Mouse (Mus musculus): Measurements from ENCODE around the gene Pdpk1. TPM values are rescaled to one million over a fixed set of nuclear protein-coding genes. Genes with fewer than 3 reads are reported as not detected.
"Not testable (repeated sequence)": the region's sequence is repeated elsewhere in the genome, so short reads cannot be mapped to it uniquely, and the experiment has no call there.

Gene Pdpk1
- polyA plus RNA-seq, 1 experiment from 2014 or later: 36.5 TPM

DNA sequence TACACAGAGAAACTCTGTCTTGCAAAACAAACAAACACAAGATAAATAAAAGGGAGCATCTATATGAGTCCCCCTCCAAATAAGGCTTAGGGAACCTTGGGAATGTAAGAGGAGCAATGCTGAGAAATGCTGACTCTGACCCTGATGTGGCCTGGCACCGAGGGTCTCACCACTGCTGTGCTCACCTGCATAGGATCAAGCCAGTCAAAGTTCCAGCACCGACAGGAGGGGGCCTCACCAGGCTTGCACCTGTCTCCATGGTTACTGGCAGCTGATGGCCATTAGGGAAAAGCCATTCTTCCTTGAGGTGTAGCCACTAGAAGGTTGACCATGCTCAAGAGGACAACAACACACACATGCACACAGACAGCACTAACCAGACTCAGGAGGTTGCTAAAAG is 7.8 kb downstream of the Pdpk1 start:
- WGBS: 36% methylated on average over 2 of the region's 2 CpGs
- Histone ChIP-seq H3K9me3 (ENCODE audit: control insufficient read depth, low read length) (no peaks in the 10 kb centered on the region), H3K4me2 (ENCODE audit: low read depth, severe bottlenecking) (no peak overlapping the region), H3K36me3 (ENCODE audit: control insufficient read depth, insufficient read depth, low read length) (no peaks in the 10 kb centered on the region), H3K4me3 (ENCODE audit: low read depth, low read length) (no peak overlapping the region), H3K9ac (ENCODE audit: low read length) (no peak overlapping the region), H3K27ac (replicated peaks; ENCODE audit: low read depth, low read length) (no peak overlapping the region), H3K27me3 (ENCODE audit: control insufficient read depth, insufficient read depth, low read length) (no peaks in the 10 kb centered on the region), H3K4me1 (ENCODE audit: control insufficient read depth, insufficient read depth, low read length) (peaks cover 4% of the 10 kb centered on the region)
- ATAC-seq (ENCODE audit: insufficient number of reproducible peaks, low FRiP score, low TSS enrichment, low read depth) (no peak), DNase-seq (ENCODE audit: low spot score) (no peak)

DNA sequence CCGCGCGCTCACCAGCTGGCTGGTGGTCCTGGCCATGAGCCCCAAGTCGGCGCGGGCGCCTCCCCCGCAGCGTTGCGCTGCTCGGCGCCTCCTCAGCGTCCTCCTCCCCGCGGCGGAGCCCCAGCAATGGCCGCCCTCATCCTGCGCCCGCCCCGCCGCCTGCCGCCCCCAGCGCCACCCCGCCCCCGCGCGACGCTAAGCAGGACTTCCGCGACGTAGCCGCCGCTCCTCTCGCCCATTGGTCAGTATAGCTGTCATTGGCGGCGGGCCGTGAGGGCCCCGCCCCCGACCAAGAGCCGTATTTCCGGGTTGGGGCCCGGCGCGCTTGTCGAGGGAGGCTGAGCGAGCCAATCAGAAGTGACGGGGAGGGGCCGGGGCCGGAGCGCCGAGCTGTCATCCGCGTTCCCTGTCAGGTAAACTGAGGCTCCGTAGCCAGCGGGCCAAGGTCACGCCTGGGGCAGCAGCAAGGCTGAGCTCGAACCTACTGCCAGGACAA is 9.3 kb downstream of the Pdpk1 start:
- Histone ChIP-seq H3K27ac (replicated peaks; ENCODE audit: low read depth, low read length) (peak overlapping the region; percentile 57; the same call in 1 of the 2 replicates), H3K4me1 (ENCODE audit: control insufficient read depth, insufficient read depth, low read length) (peaks cover 4% of the 10 kb centered on the region), H3K36me3 (ENCODE audit: control insufficient read depth, insufficient read depth, low read length) (no peaks in the 10 kb centered on the region), H3K4me3 (ENCODE audit: low read depth, low read length) (peak overlapping the region; percentile 96), H3K27me3 (ENCODE audit: control insufficient read depth, insufficient read depth, low read length) (no peaks in the 10 kb centered on the region), H3K4me2 (ENCODE audit: low read depth, severe bottlenecking) (peak overlapping the region; percentile 87), H3K9ac (ENCODE audit: low read length) (peak overlapping the region; percentile 82), H3K9me3 (ENCODE audit: control insufficient read depth, low read length) (no peaks in the 10 kb centered on the region)
- DNase-seq (ENCODE audit: low spot score) (peak; percentile 96), ATAC-seq (ENCODE audit: insufficient number of reproducible peaks, low FRiP score, low TSS enrichment, low read depth) (peak; percentile 97)
- WGBS: under 1% methylated on average over 44 of the region's 57 CpGs

- Histone ChIP-seq H3K9ac (ENCODE audit: low read length) (peak overlapping the region; percentile 82), H3K4me3 (ENCODE audit: low read depth, low read length) (peak overlapping the region; percentile 96), H3K4me1 (ENCODE audit: control insufficient read depth, insufficient read depth, low read length) (peaks cover 4% of the 10 kb centered on the region), H3K36me3 (ENCODE audit: control insufficient read depth, insufficient read depth, low read length) (no peaks in the 10 kb centered on the region), H3K9me3 (ENCODE audit: control insufficient read depth, low read length) (no peaks in the 10 kb centered on the region), H3K4me2 (ENCODE audit: low read depth, severe bottlenecking) (peak overlapping the region; percentile 87), H3K27ac (replicated peaks; ENCODE audit: low read depth, low read length) (peak overlapping the region; percentile 57; the same call in 1 of the 2 replicates), H3K27me3 (ENCODE audit: control insufficient read depth, insufficient read depth, low read length) (no peaks in the 10 kb centered on the region)
- WGBS: under 1% methylated on average over 42 of the region's 43 CpGs
- DNase-seq (ENCODE audit: low spot score): peak; percentile 50
- no peak; the same call in 1 of the 2 replicates for ATAC-seq (ENCODE audit: insufficient number of reproducible peaks, low FRiP score, low TSS enrichment, low read depth)
These were observed 9.8 kb downstream of the Pdpk1 start for GRCm38 (mm10) chr17:24140845-24141424.

- Histone ChIP-seq H3K4me1 (ENCODE audit: control insufficient read depth, insufficient read depth, low read length) (peaks cover 4% of the 10 kb centered on the region), H3K4me3 (ENCODE audit: low read depth, low read length) (peak overlapping the region; percentile 96), H3K36me3 (ENCODE audit: control insufficient read depth, insufficient read depth, low read length) (no peaks in the 10 kb centered on the region), H3K9me3 (ENCODE audit: control insufficient read depth, low read length) (no peaks in the 10 kb centered on the region), H3K9ac (ENCODE audit: low read length) (no peak overlapping the region), H3K27me3 (ENCODE audit: control insufficient read depth, insufficient read depth, low read length) (no peaks in the 10 kb centered on the region), H3K4me2 (ENCODE audit: low read depth, severe bottlenecking) (peak overlapping the region; percentile 87), H3K27ac (replicated peaks; ENCODE audit: low read depth, low read length) (no peak overlapping the region)
- ATAC-seq (ENCODE audit: insufficient number of reproducible peaks, low FRiP score, low TSS enrichment, low read depth) (no peak), DNase-seq (ENCODE audit: low spot score) (no peak)
- 91% methylated on average over 4 of the region's 4 CpGs for WGBS
These were observed 10.8 kb downstream of the Pdpk1 start for GRCm38 (mm10) chr17:24139968-24140367.

DNA sequence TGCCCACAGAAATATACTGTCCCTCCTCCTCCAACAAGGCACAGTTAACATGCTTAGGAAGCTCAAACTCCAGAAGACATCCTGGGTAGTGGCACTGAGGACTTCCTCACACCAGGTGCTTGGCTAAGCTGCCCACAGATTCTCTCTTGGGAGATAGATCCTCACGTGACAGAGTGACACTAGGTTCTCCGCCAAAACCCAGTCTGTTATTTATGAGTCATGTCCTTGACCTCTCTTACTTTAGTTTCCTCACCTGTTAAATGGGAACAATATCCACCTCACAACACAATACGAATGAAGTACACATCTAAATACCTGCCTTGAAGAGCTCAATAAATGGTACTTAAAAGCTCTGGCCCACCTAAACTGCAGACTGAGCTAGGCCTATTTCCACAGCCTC is 11.5 kb downstream of the Pdpk1 start:
- Histone ChIP-seq H3K4me3 (ENCODE audit: low read depth, low read length) (no peak overlapping the region), H3K9me3 (ENCODE audit: control insufficient read depth, low read length) (no peaks in the 10 kb centered on the region), H3K27ac (replicated peaks; ENCODE audit: low read depth, low read length) (no peak overlapping the region), H3K9ac (ENCODE audit: low read length) (no peak overlapping the region), H3K27me3 (ENCODE audit: control insufficient read depth, insufficient read depth, low read length) (no peaks in the 10 kb centered on the region), H3K4me1 (ENCODE audit: control insufficient read depth, insufficient read depth, low read length) (peaks cover 4% of the 10 kb centered on the region), H3K36me3 (ENCODE audit: control insufficient read depth, insufficient read depth, low read length) (no peaks in the 10 kb centered on the region), H3K4me2 (ENCODE audit: low read depth, severe bottlenecking) (no peak overlapping the region)
- ATAC-seq (ENCODE audit: insufficient number of reproducible peaks, low FRiP score, low TSS enrichment, low read depth) (no peak), DNase-seq (ENCODE audit: low spot score) (no peak)
- WGBS: 94% methylated on average over 3 of the region's 3 CpGs

GRCm38 (mm10) chr17:24137226-24137880 is 13.4 kb downstream of the Pdpk1 start:
- WGBS: 76% methylated on average over 2 of the region's 2 CpGs
- DNase-seq (ENCODE audit: low spot score): no peak
- no peak overlapping the region for H3K27ac ChIP-seq (replicated peaks; ENCODE audit: low read depth, low read length)

DNA sequence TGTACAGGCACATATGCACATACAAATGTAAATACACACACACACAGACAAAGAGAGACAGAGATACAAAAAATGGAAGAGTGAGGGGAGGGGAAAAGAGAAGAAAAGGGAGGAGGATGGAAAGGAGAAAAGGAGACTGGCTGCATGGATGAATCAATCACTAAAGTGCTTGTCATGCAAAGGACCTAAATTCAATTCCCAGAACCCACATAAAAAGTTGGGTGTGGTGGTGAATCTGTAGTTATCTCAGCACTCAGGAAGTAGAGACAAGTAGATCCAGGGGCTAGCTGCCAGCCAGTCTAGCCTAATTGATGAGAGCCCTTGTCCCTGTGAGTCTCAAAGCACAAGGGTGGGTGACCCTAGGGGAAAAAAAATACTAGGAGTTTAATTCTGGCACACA is 16.7 kb downstream of the Pdpk1 start:
- Histone ChIP-seq H3K27ac (replicated peaks; ENCODE audit: low read depth, low read length) (no peak overlapping the region), H3K9me3 (ENCODE audit: control insufficient read depth, low read length) (no peaks in the 10 kb centered on the region), H3K4me3 (ENCODE audit: low read depth, low read length) (no peak overlapping the region), H3K9ac (ENCODE audit: low read length) (no peak overlapping the region), H3K36me3 (ENCODE audit: control insufficient read depth, insufficient read depth, low read length) (no peaks in the 10 kb centered on the region), H3K27me3 (ENCODE audit: control insufficient read depth, insufficient read depth, low read length) (no peaks in the 10 kb centered on the region), H3K4me1 (ENCODE audit: control insufficient read depth, insufficient read depth, low read length) (no peaks in the 10 kb centered on the region), H3K4me2 (ENCODE audit: low read depth, severe bottlenecking) (no peak overlapping the region)
- ATAC-seq (ENCODE audit: insufficient number of reproducible peaks, low FRiP score, low TSS enrichment, low read depth) (no peak), DNase-seq (ENCODE audit: low spot score) (no peak)

More at GRCm38 (mm10) chr17:24137226-24137880, 13.4 kb downstream of the Pdpk1 start:
- H3K4me3 ChIP-seq (ENCODE audit: low read depth, low read length): no peak overlapping the region
- no peak overlapping the region for H3K9ac ChIP-seq (ENCODE audit: low read length)
- no peak for ATAC-seq (ENCODE audit: insufficient number of reproducible peaks, low FRiP score, low TSS enrichment, low read depth)
- peaks cover 4% of the 10 kb centered on the region for H3K4me1 ChIP-seq (ENCODE audit: control insufficient read depth, insufficient read depth, low read length)
- no peak overlapping the region for H3K4me2 ChIP-seq (ENCODE audit: low read depth, severe bottlenecking)
- H3K36me3 ChIP-seq (ENCODE audit: control insufficient read depth, insufficient read depth, low read length): no peaks in the 10 kb centered on the region
- H3K9me3 ChIP-seq (ENCODE audit: control insufficient read depth, low read length): no peaks in the 10 kb centered on the region
- no peaks in the 10 kb centered on the region for H3K27me3 ChIP-seq (ENCODE audit: control insufficient read depth, insufficient read depth, low read length)

- not testable (repeated sequence) for H3K9ac ChIP-seq (ENCODE audit: low read length); H3K4me2 ChIP-seq (ENCODE audit: low read depth, severe bottlenecking); H3K36me3 ChIP-seq (ENCODE audit: control insufficient read depth, insufficient read depth, low read length); DNase-seq (ENCODE audit: low spot score); H3K4me1 ChIP-seq (ENCODE audit: control insufficient read depth, insufficient read depth, low read length); H3K27ac ChIP-seq (replicated peaks; ENCODE audit: low read depth, low read length); H3K27me3 ChIP-seq (ENCODE audit: control insufficient read depth, insufficient read depth, low read length); H3K4me3 ChIP-seq (ENCODE audit: low read depth, low read length); ATAC-seq (ENCODE audit: insufficient number of reproducible peaks, low FRiP score, low TSS enrichment, low read depth); H3K9me3 ChIP-seq (ENCODE audit: control insufficient read depth, low read length)
- WGBS: 86% methylated on average over 4 of the region's 4 CpGs
These were observed 17.8 kb downstream of the Pdpk1 start for GRCm38 (mm10) chr17:24132919-24133318.
